Mouse (Mus musculus) embryonic facial prominence, embryonic 15.5 days (tissue): ENCODE measurements around the gene Gsdma. TPM values are rescaled to one million over a fixed set of nuclear protein-coding genes. Genes with fewer than 3 reads are reported as not detected.

ENCODE experiments used
- polyA plus RNA-seq: library from polyadenylated mRNA; unstranded; fragments of >200 nt; fragmentation: Nextera tagmentation; extraction: Ambion mirVana; gene quantifications from 2 replicates; pipeline ENCODE4 v1.2.1, GENCODE M21; 2015

Gene Gsdma
- polyA plus RNA-seq, 1 experiment from 2014 or later: 14.0 TPM

Other genes with a start within 250 kb of the Gsdma start
- gene Mien1, start 225.4 kb upstream of the Gsdma start, polyA plus RNA-seq: 109 and 111 TPM in 2 replicates
- gene Grb7, start 218.0 kb upstream of the Gsdma start, polyA plus RNA-seq: 16.2 and 22.4 TPM in 2 replicates
- gene Ikzf3, start 118.3 kb upstream of the Gsdma start, polyA plus RNA-seq: 0.33 and 0.67 TPM in 2 replicates
- 0.16 TPM in 1 of 2 replicates, not detected in the other for gene Zpbp2, start 113.3 kb upstream of the Gsdma start, polyA plus RNA-seq
- gene Ormdl3, start 77.0 kb upstream of the Gsdma start, polyA plus RNA-seq: 76.4 and 87.3 TPM in 2 replicates
- not detected in 2 replicates for gene Lrrc3c, start 66.1 kb upstream of the Gsdma start, polyA plus RNA-seq
- gene Gm12355, start 38.7 kb upstream of the Gsdma start, polyA plus RNA-seq: 0.85 and 2.6 TPM in 2 replicates
- not detected in 2 replicates for gene Gsdma3, start 38.0 kb upstream of the Gsdma start, polyA plus RNA-seq
- gene Gsdma2, start 17.6 kb upstream of the Gsdma start, polyA plus RNA-seq: not detected in 2 replicates
- gene Psmd3, start 18.2 kb downstream of the Gsdma start, polyA plus RNA-seq: 204 and 214 TPM in 2 replicates
- 0.12 and 0.31 TPM in 2 replicates for gene Csf3, start 36.9 kb downstream of the Gsdma start, polyA plus RNA-seq
- 52.3 and 53.3 TPM in 2 replicates for gene Med24, start 65.1 kb downstream of the Gsdma start, polyA plus RNA-seq
- 51.0 and 51.2 TPM in 2 replicates for gene Thra, start 76.3 kb downstream of the Gsdma start, polyA plus RNA-seq
- 1.7 and 1.8 TPM in 2 replicates for gene Nr1d1, start 111.0 kb downstream of the Gsdma start, polyA plus RNA-seq
- 28.7 and 30.4 TPM in 2 replicates for gene Msl1, start 131.2 kb downstream of the Gsdma start, polyA plus RNA-seq
- 37.0 and 42.2 TPM in 2 replicates for gene Casc3, start 140.6 kb downstream of the Gsdma start, polyA plus RNA-seq
- gene Rapgefl1, start 172.4 kb downstream of the Gsdma start, polyA plus RNA-seq: 13.0 and 13.9 TPM in 2 replicates
- gene Wipf2, start 199.3 kb downstream of the Gsdma start, polyA plus RNA-seq: 4.8 and 5.3 TPM in 2 replicates
- 22.6 and 22.7 TPM in 2 replicates for gene Cdc6, start 243.4 kb downstream of the Gsdma start, polyA plus RNA-seq